Mouse (Mus musculus) intestine, embryonic 16.5 days (tissue): Measurements from ENCODE around the gene Chic2. TPM values are rescaled to one million over a fixed set of nuclear protein-coding genes. Genes with fewer than 3 reads are reported as not detected.

Experiments used
- ATAC-seq: fragments of 200-750 bp; cut with Nextera tagmentation; 2 replicates; pipeline ENCODE4 v1.8.0; 2017; ENCODE audit warnings: moderate TSS enrichment, moderate library complexity
- H3K27ac ChIP-seq: fragments of 300-500 bp; sonication (generic); 2 replicates; pipeline ENCODE4 v1.5.1; 2014; ENCODE audit warnings: mild to moderate bottlenecking, low read length
- H3K27me3 ChIP-seq: fragments of 300-500 bp; sonication (generic); replicated peaks from 2 replicates; pipeline ENCODE4 v1.6.1; 2014; ENCODE audit warnings: low read length, control low read depth, mixed read lengths; ENCODE audit not compliant: control insufficient read depth, insufficient read depth
- H3K36me3 ChIP-seq: fragments of 300-500 bp; sonication (generic); 2 replicates; pipeline ENCODE4 v1.6.1; 2014; ENCODE audit warnings: low read length, control low read depth; ENCODE audit not compliant: control insufficient read depth, insufficient read depth
- H3K4me1 ChIP-seq: fragments of 300-500 bp; sonication (generic); 2 replicates; pipeline ENCODE4 v1.6.1; 2014; ENCODE audit warnings: low read length, control low read depth, mixed read lengths; ENCODE audit not compliant: control insufficient read depth, insufficient read depth
- H3K4me2 ChIP-seq: fragments of 300-500 bp; sonication (generic); 2 replicates; pipeline ENCODE4 v1.6.1; 2014; ENCODE audit warnings: low read depth, low read length, control low read depth
- H3K4me3 ChIP-seq: fragments of 300-500 bp; sonication (generic); 2 replicates; pipeline ENCODE4 v1.5.1; 2014; ENCODE audit warnings: mild to moderate bottlenecking, low read length
- H3K9ac ChIP-seq: fragments of 300-500 bp; sonication (generic); 2 replicates; pipeline ENCODE4 v1.6.1; 2014; ENCODE audit warnings: low read depth, low read length
- H3K9me3 ChIP-seq: fragments of 300-500 bp; sonication (generic); 2 replicates; pipeline ENCODE4 v1.6.1; 2016; ENCODE audit warnings: low read length, control low read depth; ENCODE audit not compliant: control insufficient read depth
- WGBS: fragments of 180-500 bp; shearing (Covaris S2); extraction: QIAGEN DNeasy Blood & Tissue Kit; methylation state at CpG from one replicate; pipeline ENCODE4 v1.1.7; 2014; 5-methylcytosine and 5-hydroxymethylcytosine counted together
- polyA plus RNA-seq: library from polyadenylated mRNA; unstranded; fragments of >200 nt; fragmentation: Nextera tagmentation; extraction: Ambion mirVana; gene quantifications from 2 replicates; pipeline ENCODE4 v1.2.1, GENCODE M21; 2015

Gene Chic2
- polyA plus RNA-seq, 1 experiment from 2014 or later, result 15.9 TPM

- peaks cover 4% of the 10 kb centered on the region for H3K4me1 ChIP-seq
- H3K4me3 ChIP-seq, result no peak overlapping the region
- 95% methylated on average over 6 of the region's 6 CpGs for WGBS
Observed at GRCm38 (mm10) chr5:74969341-74969740, 75.2 kb downstream of the Chic2 start.

GRCm38 (mm10) chr5:74967882-74968281 is 76.7 kb downstream of the Chic2 start:
- Histone ChIP-seq H3K27me3 (no peaks in the 10 kb centered on the region), H3K4me1 (no peaks in the 10 kb centered on the region), H3K4me3 (no peak overlapping the region), H3K27ac (no peak overlapping the region), H3K36me3 (no peaks in the 10 kb centered on the region), H3K4me2 (no peak overlapping the region), H3K9me3 (no peaks in the 10 kb centered on the region), H3K9ac (no peak overlapping the region)
- no peak for ATAC-seq
- WGBS, result 82% methylated on average over 3 of the region's 3 CpGs

More at GRCm38 (mm10) chr5:74969341-74969740, 75.2 kb downstream of the Chic2 start:
- Histone ChIP-seq H3K4me2 (no peak overlapping the region), H3K36me3 (no peaks in the 10 kb centered on the region), H3K27me3 (no peaks in the 10 kb centered on the region), H3K9me3 (no peaks in the 10 kb centered on the region), H3K27ac (no peak overlapping the region), H3K9ac (no peak overlapping the region)
- ATAC-seq, result no peak

- no peak for ATAC-seq
- no peak overlapping the region for H3K4me2 ChIP-seq
- H3K36me3 ChIP-seq, result no peaks in the 10 kb centered on the region
- 52% methylated on average over 10 of the region's 10 CpGs for WGBS
- H3K27me3 ChIP-seq, result no peaks in the 10 kb centered on the region
- no peaks in the 10 kb centered on the region for H3K9me3 ChIP-seq
- H3K27ac ChIP-seq, result no peak overlapping the region
- H3K9ac ChIP-seq, result no peak overlapping the region
- H3K4me3 ChIP-seq, result no peak overlapping the region
- no peaks in the 10 kb centered on the region for H3K4me1 ChIP-seq
Observed at GRCm38 (mm10) chr5:74966891-74967290, 77.7 kb downstream of the Chic2 start.

GRCm38 (mm10) chr5:74962771-74963170 is 81.8 kb downstream of the Chic2 start:
- H3K4me2 ChIP-seq, result no peak overlapping the region
- H3K4me3 ChIP-seq, result no peak overlapping the region
- no peak overlapping the region for H3K27ac ChIP-seq
- H3K4me1 ChIP-seq, result no peaks in the 10 kb centered on the region
- no peaks in the 10 kb centered on the region for H3K9me3 ChIP-seq
- no peaks in the 10 kb centered on the region for H3K36me3 ChIP-seq
- no peaks in the 10 kb centered on the region for H3K27me3 ChIP-seq
- ATAC-seq, result no peak
- H3K9ac ChIP-seq, result no peak overlapping the region
- WGBS, result 79% methylated on average over 5 of the region's 5 CpGs

GRCm38 (mm10) chr5:74960840-74961543 is 83.6 kb downstream of the Chic2 start:
- WGBS, result 33% methylated on average over 14 of the region's 14 CpGs

GRCm38 (mm10) chr5:74960306-74960705 is 84.3 kb downstream of the Chic2 start:
- ATAC-seq, result peak; percentile 40; the same call in 1 of the 2 replicates
- 50% methylated on average over 9 of the region's 9 CpGs for WGBS
- Histone ChIP-seq H3K9me3 (no peaks in the 10 kb centered on the region), H3K27me3 (no peaks in the 10 kb centered on the region), H3K4me3 (no peak overlapping the region), H3K4me2 (peak overlapping the region; percentile 28; the same call in 1 of the 2 replicates), H3K9ac (no peak overlapping the region), H3K4me1 (0 out of 2 replicates have a peak, but pooled peaks cover 3% of the 10 kb centered on the region), H3K36me3 (no peaks in the 10 kb centered on the region), H3K27ac (no peak overlapping the region)

More at GRCm38 (mm10) chr5:74960840-74961543, 83.6 kb downstream of the Chic2 start:
- H3K36me3 ChIP-seq, result no peaks in the 10 kb centered on the region
- H3K27ac ChIP-seq, result no peak overlapping the region
- H3K9ac ChIP-seq, result no peak overlapping the region
- 0 out of 2 replicates have a peak, but pooled peaks cover 3% of the 10 kb centered on the region for H3K4me1 ChIP-seq
- no peak overlapping the region for H3K4me3 ChIP-seq
- ATAC-seq, result peak; percentile 74
- H3K4me2 ChIP-seq, result peak overlapping the region; percentile 28; the same call in 1 of the 2 replicates
- no peaks in the 10 kb centered on the region for H3K9me3 ChIP-seq
- no peaks in the 10 kb centered on the region for H3K27me3 ChIP-seq

- no peaks in the 10 kb centered on the region for H3K9me3 ChIP-seq
- WGBS, result 45% methylated on average over 10 of the region's 10 CpGs
- no peaks in the 10 kb centered on the region for H3K36me3 ChIP-seq
- peak; percentile 36; the same call in 1 of the 2 replicates for ATAC-seq
- H3K27me3 ChIP-seq, result no peaks in the 10 kb centered on the region
- 0 out of 2 replicates have a peak, but pooled peaks cover 3% of the 10 kb centered on the region for H3K4me1 ChIP-seq
- no peak overlapping the region for H3K27ac ChIP-seq
- no peak overlapping the region for H3K4me2 ChIP-seq
- H3K4me3 ChIP-seq, result no peak overlapping the region
- no peak overlapping the region for H3K9ac ChIP-seq
Observed at GRCm38 (mm10) chr5:74957293-74958076, 87.1 kb downstream of the Chic2 start.

GRCm38 (mm10) chr5:74956335-74956734 is 88.2 kb downstream of the Chic2 start:
- WGBS, result 44% methylated on average over 9 of the region's 9 CpGs
- Histone ChIP-seq H3K4me1 (0 out of 2 replicates have a peak, but pooled peaks cover 3% of the 10 kb centered on the region), H3K27ac (no peak overlapping the region), H3K9ac (no peak overlapping the region), H3K9me3 (no peaks in the 10 kb centered on the region), H3K36me3 (no peaks in the 10 kb centered on the region), H3K27me3 (no peaks in the 10 kb centered on the region), H3K4me3 (no peak overlapping the region), H3K4me2 (no peak overlapping the region)
- no peak for ATAC-seq

- Histone ChIP-seq H3K4me2 (no peak overlapping the region), H3K4me3 (no peak overlapping the region), H3K36me3 (no peaks in the 10 kb centered on the region), H3K27me3 (no peaks in the 10 kb centered on the region), H3K9me3 (no peaks in the 10 kb centered on the region), H3K9ac (no peak overlapping the region), H3K4me1 (0 out of 2 replicates have a peak, but pooled peaks cover 3% of the 10 kb centered on the region), H3K27ac (no peak overlapping the region)
- 89% methylated on average over 1 of the region's 1 CpGs for WGBS
- no peak for ATAC-seq
Observed at GRCm38 (mm10) chr5:74955565-74955964, 89.0 kb downstream of the Chic2 start.
